ENCODE assay signal across 9 mouse cellular contexts in genomic region chr7:110083386-110084165, GRCm38 (mm10). TPM values are rescaled to one million over a fixed set of nuclear protein-coding genes. Genes with fewer than 3 reads are reported as not detected.
DNase-seq lines count a peak whose midpoint lies in the region; ATAC-seq and TF ChIP-seq lines count a peak whose summit lies in the region.
"Had no signal": no experiment of that assay in that cellular context is flagged by ENCODE, and none has a peak within 500 bp of the region (broad histone marks: within the 10 kb centered on the region; RNA-seq: fewer than 3 reads in every experiment).

No protein-coding gene starts in this region.

- TF ChIP-seq CTCF in MEL (IDR thresholded peaks at IDR 0.05 in 2 of 3, conservative IDR thresholded peaks at IDR 0.05 in 1 of 3; ENCODE audit: control insufficient read depth in 1 of 3, insufficient read depth in 1 of 3, low read depth in 2 of 3, low read length in 3 of 3, poor library complexity in 1 of 3, severe bottlenecking in 1 of 3), result peak; percentile 47 to 78 (median 70)
- peak; percentile 27; the same call in 1 of the 2 replicates for TF ChIP-seq CTCF in cerebellum, adult 2 months (IDR thresholded peaks at IDR 0.05; ENCODE audit: borderline replicate concordance, insufficient read depth, low read depth, low read length)

- H3K4me2 ChIP-seq in heart, embryonic 12.5 days, result no peak overlapping the region
- no peak overlapping the region for H3K4me2 ChIP-seq in forebrain, embryonic 16.5 days (ENCODE audit: low read length)
- H3K4me2 ChIP-seq: stomach, embryonic 15.5 days had no signal

- no peak for TF ChIP-seq EP300 in MEL (IDR thresholded peaks at IDR 0.05; ENCODE audit: low read depth in 1 of 2, low read length in 2 of 2)

- WGBS in heart, embryonic 12.5 days, result 70% methylated on average over 13 of the region's 13 CpGs
- WGBS in cerebellum, adult 2 months, result 23% methylated on average over 13 of the region's 13 CpGs
- 62% methylated on average over 13 of the region's 13 CpGs for whole genome bisulfite sequencing in forebrain, embryonic 16.5 days

- no peaks in the 10 kb centered on the region for H3K27me3 ChIP-seq in heart, embryonic 12.5 days (replicated peaks)
- no peaks in the 10 kb centered on the region for H3K27me3 ChIP-seq in MEL (ENCODE audit: control insufficient read depth in 1 of 2, insufficient read depth in 2 of 2, low read length in 2 of 2)
- H3K27me3 ChIP-seq in cerebellum, adult 2 months (ENCODE audit: control insufficient read depth, insufficient read depth, low read length), result no peaks in the 10 kb centered on the region
- no peaks in the 10 kb centered on the region for H3K27me3 ChIP-seq in forebrain, embryonic 16.5 days (replicated peaks; ENCODE audit: control insufficient read depth, insufficient read depth, low read length)
- H3K27me3 ChIP-seq: stomach, embryonic 15.5 days had no signal

- no peak for TF ChIP-seq POLR2A in MEL (IDR thresholded peaks at IDR 0.05; ENCODE audit: control insufficient read depth in 1 of 2, insufficient read depth in 1 of 2, low read depth in 1 of 2, low read length in 2 of 2, poor library complexity in 1 of 2)
- no peak for TF ChIP-seq POLR2A in cerebellum, adult 2 months (IDR thresholded peaks at IDR 0.05; ENCODE audit: borderline replicate concordance, insufficient read depth, low read length)

- no peak overlapping the region for H3K4me3 ChIP-seq in heart, embryonic 12.5 days
- no peak overlapping the region for H3K4me3 ChIP-seq in MEL (ENCODE audit: control insufficient read depth in 1 of 2, insufficient read depth in 1 of 2, low read depth in 2 of 2, low read length in 2 of 2)
- H3K4me3 ChIP-seq in cerebellum, adult 2 months (replicated peaks; ENCODE audit: insufficient read depth, low read depth, low read length), result no peak overlapping the region
- H3K4me3 ChIP-seq in forebrain, embryonic 16.5 days (replicated peaks; ENCODE audit: low read length), result no peak overlapping the region
- H3K4me3 ChIP-seq: stomach, embryonic 15.5 days had no signal

- peaks cover 91% of the 10 kb centered on the region for H3K36me3 ChIP-seq in heart, embryonic 12.5 days
- H3K36me3 ChIP-seq in MEL (ENCODE audit: control insufficient read depth in 1 of 2, insufficient read depth in 2 of 2, low read length in 2 of 2), result peaks cover 0 to 26% of the 10 kb centered on the region in 2 experiments; a peak in 2 of 4 replicates
- peaks cover 45% of the 10 kb centered on the region for H3K36me3 ChIP-seq in forebrain, embryonic 16.5 days (ENCODE audit: control insufficient read depth, insufficient read depth)

- H3K79me2 ChIP-seq in MEL (ENCODE audit: control insufficient read depth, insufficient read depth, low read length, poor library complexity), result no peaks in the 10 kb centered on the region

- no peaks in the 10 kb centered on the region for H3K9me3 ChIP-seq in heart, embryonic 12.5 days (replicated peaks)
- H3K9me3 ChIP-seq in MEL (replicated peaks; ENCODE audit: insufficient read depth, low read length), result no peaks in the 10 kb centered on the region
- no peaks in the 10 kb centered on the region for H3K9me3 ChIP-seq in forebrain, embryonic 16.5 days (ENCODE audit: control insufficient read depth, low read length)
- H3K9me3 ChIP-seq: stomach, embryonic 15.5 days had no signal

- H3K9ac ChIP-seq in heart, embryonic 12.5 days, result no peak overlapping the region
- H3K9ac ChIP-seq in MEL (ENCODE audit: control insufficient read depth, low read depth, low read length, poor library complexity, severe bottlenecking), result no peak overlapping the region
- no peak overlapping the region for H3K9ac ChIP-seq in forebrain, embryonic 16.5 days (replicated peaks; ENCODE audit: low read depth, low read length)
- H3K9ac ChIP-seq: stomach, embryonic 15.5 days had no signal

- H3K27ac ChIP-seq in heart, embryonic 12.5 days (ENCODE audit: poor library complexity, severe bottlenecking), result no peak overlapping the region
- no peak overlapping the region for H3K27ac ChIP-seq in MEL (ENCODE audit: control insufficient read depth, low read depth, low read length)
- H3K27ac ChIP-seq in cerebellum, adult 2 months (ENCODE audit: insufficient read depth, low read length), result no peak overlapping the region
- H3K27ac ChIP-seq in forebrain, embryonic 16.5 days (ENCODE audit: low read length), result peak overlapping the region; percentile 54
- H3K27ac ChIP-seq: stomach, embryonic 15.5 days had no signal

- DNase-seq in heart, adult 8-10 months (ENCODE audit: low spot score), result peak; percentile 48
- DNase-seq in MEL (ENCODE audit: low read depth, low spot score), result peak; percentile 75
- peak; percentile 52 to 54 for DNase-seq in cerebellum, adult 2 months
- DNase-seq in kidney, postnatal 4 days, result peak; percentile 73 to 75
- DNase-seq in spleen, postnatal 14 days (ENCODE audit: low spot score in 2 of 2), result peak; percentile 11 to 39

- no peaks in the 10 kb centered on the region for H3K4me1 ChIP-seq in heart, embryonic 12.5 days (replicated peaks)
- H3K4me1 ChIP-seq in MEL (ENCODE audit: control insufficient read depth in 1 of 2, insufficient read depth in 2 of 2, low read length in 2 of 2), result no peaks in the 10 kb centered on the region
- peaks cover 4% of the 10 kb centered on the region for H3K4me1 ChIP-seq in cerebellum, adult 2 months (ENCODE audit: control insufficient read depth, insufficient read depth, low read length)
- H3K4me1 ChIP-seq in forebrain, embryonic 16.5 days (replicated peaks; ENCODE audit: control insufficient read depth, insufficient read depth, low read length), result peaks cover 4% of the 10 kb centered on the region

- ATAC-seq in heart, embryonic 12.5 days (ENCODE audit: insufficient number of reproducible peaks, low FRiP score), result no peak
- peak; percentile 72 for ATAC-seq in forebrain, embryonic 16.5 days
- peak; percentile 58; the same call in 1 of the 2 replicates for ATAC-seq in megakaryocyte-erythroid progenitor cell, adult 5-6 weeks (replicated peaks; ENCODE audit: low FRiP score, low TSS enrichment, poor library complexity, severe bottlenecking)

- peak; percentile 78 for TF ChIP-seq RAD21 in MEL (IDR thresholded peaks at IDR 0.05; ENCODE audit: low read depth, low read length)

TF ChIP-seq in MEL, 35 proteins besides CTCF, POLR2A, EP300 and RAD21:
- TF ChIP-seq USF1 (IDR thresholded peaks at IDR 0.05; ENCODE audit: low read depth, low read length) (no peak), ZKSCAN1 (IDR thresholded peaks at IDR 0.05; ENCODE audit: low read depth, low read length) (no peak), ZC3H11A (IDR thresholded peaks at IDR 0.05; ENCODE audit: low read depth, low read length) (peak; percentile 63), MEF2A (IDR thresholded peaks at IDR 0.05; ENCODE audit: extremely low read depth, insufficient replicate concordance, low read depth, low read length, poor library complexity, severe bottlenecking) (no peak), ZNF384 (IDR thresholded peaks at IDR 0.05; ENCODE audit: low read depth, low read length) (peak; percentile 93), ELF1 (IDR thresholded peaks at IDR 0.05; ENCODE audit: low read depth, low read length) (0 out of 2 replicates have a peak, but pooled peaks have one; percentile 7), SMC3 (IDR thresholded peaks at IDR 0.05; ENCODE audit: low read depth, low read length) (peak; percentile 72), SIN3A (IDR thresholded peaks at IDR 0.05; ENCODE audit: low read length) (peak; percentile 39; the same call in 1 of the 2 replicates)
TF ChIP-seq in MEL: peak in this region for 5.

RNA-seq across cellular contexts. Expression of gene Zfp143, which starts 22.6 kb away (rescaled TPM):
- 10 to 100 TPM in 1 of 4 experiments, 1 to 10 TPM in 3; 8.0 to 11.8 (median 8.8) TPM for total RNA-seq in heart, adult 8-10 months (2022)
- polyA plus RNA-seq in heart, embryonic 12.5 days (2016; fragmentation: Nextera tagmentation; extraction: Ambion mirVana), result 16.0 and 17.1 TPM in 2 replicates
- 13.9 and 16.0 TPM in 2 replicates for total RNA-seq in MEL (2012; rRNA removed)
- 10 to 100 TPM in 1 of 2 experiments, not detected in 1; 15.7 TPM for polyA plus RNA-seq in MEL (2012; ENCODE audit: insufficient read depth in 1 of 2, insufficient read length in 2 of 2, low read depth in 1 of 2, low replicate concordance in 2 of 2, missing spikeins in 1 of 2)
- polyA plus RNA-seq in cerebellum, adult 2 months (2012; rRNA removed), result 16.0 and 16.7 TPM in 2 replicates
- 23.1 and 24.7 TPM in 2 replicates for polyA plus RNA-seq in forebrain, embryonic 16.5 days (2015; fragmentation: Nextera tagmentation; extraction: Ambion mirVana)
- 18.8 and 25.7 TPM in 2 replicates for total RNA-seq in megakaryocyte-erythroid progenitor cell, adult 5-6 weeks (2014; fragmentation: Nextera tagmentation)
- 30.1 and 47.0 TPM in 2 replicates for total RNA-seq in megakaryocyte-erythroid progenitor cell, adult 5-6 weeks (2017)

RNA-seq across cellular contexts. Expression of gene Wee1, which starts 38.3 kb away (rescaled TPM):
- 10 to 100 TPM in 2 of 4 experiments, 1 to 10 TPM in 2; 9.4 to 15.2 (median 11.6) TPM for total RNA-seq in heart, adult 8-10 months (2022)
- 38.1 and 38.6 TPM in 2 replicates for polyA plus RNA-seq in heart, embryonic 12.5 days (2016; fragmentation: Nextera tagmentation; extraction: Ambion mirVana)
- 9.3 and 10.8 TPM in 2 replicates for total RNA-seq in MEL (2012; rRNA removed)
- 10 to 100 TPM in 1 of 2 experiments, not detected in 1; 23.0 TPM for polyA plus RNA-seq in MEL (2012; ENCODE audit: insufficient read depth in 1 of 2, insufficient read length in 2 of 2, low read depth in 1 of 2, low replicate concordance in 2 of 2, missing spikeins in 1 of 2)
- 15.9 and 16.9 TPM in 2 replicates for polyA plus RNA-seq in cerebellum, adult 2 months (2012; rRNA removed)
- polyA plus RNA-seq in forebrain, embryonic 16.5 days (2015; fragmentation: Nextera tagmentation; extraction: Ambion mirVana), result 8.9 and 10.2 TPM in 2 replicates
- total RNA-seq in megakaryocyte-erythroid progenitor cell, adult 5-6 weeks (2014; fragmentation: Nextera tagmentation), result 42.8 and 48.8 TPM in 2 replicates
- total RNA-seq in megakaryocyte-erythroid progenitor cell, adult 5-6 weeks (2017), result 27.0 and 27.8 TPM in 2 replicates

Comparison
In these comparisons a context has a peak if more than half of its experiments do, and no peak if none do; other contexts are left out.
1. DNase-seq: peak in every context shown above with its lines; median percentile 75 in MEL; 74 in kidney, postnatal 4 days; 53 in cerebellum, adult 2 months; 48 in heart, adult 8-10 months; 25 in spleen, postnatal 14 days.